Mouse (Mus musculus) T-helper 1 cell (primary cell): ENCODE measurements at regions not wholly inside any gene's neighbourhood (a gene's known extent, or its start where the extent isn't known, plus 50 kb on each side); places are given as distances from the start of the nearest gene placed in this dataset.

Source experiments
- in situ Hi-C: fragments of 300-600 bp; cut with MboI, MseI; formaldehyde crosslinking; loops from one replicate; pipeline ENCODE4 v1.15.1; 2025; ENCODE audit warnings: high pct_unique_total_duplicates

GRCm38 (mm10) chr1:122905331-122905730 is 1140.0 kb downstream of the Dpp10 start:
- in situ Hi-C loops = no loop called here

- in situ Hi-C loops = loop anchor here (10.0 kb wide), 1 partner anchor 1864 kb away; no protein-coding TSS in a partner anchor
These were observed 1156.3 kb downstream of the Dpp10 start for GRCm38 (mm10) chr1:122889100-122889499.

GRCm38 (mm10) chr1:122858995-122859394 is 1186.4 kb downstream of the Dpp10 start:
- in situ Hi-C loops = no loop called here
